Mouse (Mus musculus): ENCODE data around the gene Wdsub1.

- TF ChIP-seq CTCF (IDR thresholded peaks at IDR 0.05) (no peak), EP300 (IDR thresholded peaks at IDR 0.05) (no peak)
Measured at GRCm38 (mm10) chr2:59852916-59853315, 29.5 kb downstream of the Wdsub1 start.

All from lung, postnatal 0 days (tissue).